Mouse (Mus musculus) natural killer cell, adult 2 months (primary cell): ENCODE measurements around the gene Apof.
"Not testable (repeated sequence)": the region's sequence is repeated elsewhere in the genome, so short reads cannot be mapped to it uniquely, and the experiment has no call there.

Experiments used
- DNase-seq, 2 experiments: peaks; one replicate each; pipeline ENCODE4 v3.0.0; 2022; ENCODE audit warnings: low spot score in 2 of 2

The Apof gene

DNA sequence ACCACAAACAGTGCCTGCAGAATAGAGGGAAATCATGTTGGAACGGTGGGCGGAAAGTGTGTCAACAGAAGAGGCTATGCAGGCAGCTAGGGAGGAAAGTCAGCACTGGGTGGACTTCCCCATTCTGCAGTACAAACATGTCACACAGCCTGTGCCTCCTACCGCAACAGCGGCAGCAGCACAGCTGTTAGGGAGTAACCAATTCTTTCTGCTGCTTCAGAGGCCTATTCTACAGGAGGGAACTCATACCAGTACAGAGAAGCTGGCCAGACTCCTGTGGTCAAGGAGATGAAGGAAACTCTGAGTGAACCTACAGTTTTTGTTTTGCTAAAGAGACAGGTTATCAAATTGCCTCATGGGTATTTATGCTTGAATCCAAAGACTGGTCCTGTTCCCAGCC is 9.5 kb upstream of the Apof start:
- DNase-seq = peak in 1 of 2 experiments; percentile 24

DNA sequence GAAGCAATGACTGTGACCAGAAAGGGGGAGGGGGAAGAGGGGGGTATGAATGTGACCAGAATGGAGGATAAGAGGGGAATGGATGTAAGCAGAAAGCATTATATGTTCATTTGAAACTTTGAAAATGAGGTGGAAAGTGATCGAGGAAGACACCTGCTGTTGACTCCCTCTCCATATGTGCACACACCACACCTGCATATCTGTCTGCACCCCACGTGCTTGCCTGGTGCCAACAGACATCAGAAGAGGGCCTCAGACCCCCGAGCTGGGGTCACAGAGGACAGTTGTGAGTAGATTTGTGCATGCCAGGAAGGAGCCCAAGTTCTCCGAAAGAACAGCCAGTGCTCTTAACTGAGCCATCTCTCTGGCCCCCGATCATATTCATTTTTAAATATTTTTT is 8.5 kb upstream of the Apof start:
- DNase-seq = no peak

DNA sequence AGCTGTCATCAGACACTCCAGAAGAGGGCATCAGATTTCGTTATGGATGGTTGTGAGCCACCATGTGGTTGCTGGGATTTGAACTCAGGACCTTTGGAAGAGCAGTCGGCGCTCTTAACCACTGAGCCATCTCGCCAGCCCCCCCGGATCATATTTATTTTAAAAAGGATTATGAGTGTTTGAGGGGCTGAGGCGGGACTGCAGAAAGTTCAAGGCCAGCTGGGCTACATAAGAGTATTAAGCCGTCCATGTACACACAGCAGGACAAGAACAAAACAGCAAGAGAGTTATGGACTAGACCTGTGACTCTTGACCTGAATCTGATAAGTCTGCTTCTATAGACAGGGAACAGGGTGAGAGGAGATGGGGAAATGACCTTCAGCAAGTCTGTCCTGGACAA is 8.1 kb upstream of the Apof start:
- DNase-seq = not testable (repeated sequence)

GRCm38 (mm10) chr10:128262300-128262699 is 6.2 kb upstream of the Apof start:
- no peak for DNase-seq

DNA sequence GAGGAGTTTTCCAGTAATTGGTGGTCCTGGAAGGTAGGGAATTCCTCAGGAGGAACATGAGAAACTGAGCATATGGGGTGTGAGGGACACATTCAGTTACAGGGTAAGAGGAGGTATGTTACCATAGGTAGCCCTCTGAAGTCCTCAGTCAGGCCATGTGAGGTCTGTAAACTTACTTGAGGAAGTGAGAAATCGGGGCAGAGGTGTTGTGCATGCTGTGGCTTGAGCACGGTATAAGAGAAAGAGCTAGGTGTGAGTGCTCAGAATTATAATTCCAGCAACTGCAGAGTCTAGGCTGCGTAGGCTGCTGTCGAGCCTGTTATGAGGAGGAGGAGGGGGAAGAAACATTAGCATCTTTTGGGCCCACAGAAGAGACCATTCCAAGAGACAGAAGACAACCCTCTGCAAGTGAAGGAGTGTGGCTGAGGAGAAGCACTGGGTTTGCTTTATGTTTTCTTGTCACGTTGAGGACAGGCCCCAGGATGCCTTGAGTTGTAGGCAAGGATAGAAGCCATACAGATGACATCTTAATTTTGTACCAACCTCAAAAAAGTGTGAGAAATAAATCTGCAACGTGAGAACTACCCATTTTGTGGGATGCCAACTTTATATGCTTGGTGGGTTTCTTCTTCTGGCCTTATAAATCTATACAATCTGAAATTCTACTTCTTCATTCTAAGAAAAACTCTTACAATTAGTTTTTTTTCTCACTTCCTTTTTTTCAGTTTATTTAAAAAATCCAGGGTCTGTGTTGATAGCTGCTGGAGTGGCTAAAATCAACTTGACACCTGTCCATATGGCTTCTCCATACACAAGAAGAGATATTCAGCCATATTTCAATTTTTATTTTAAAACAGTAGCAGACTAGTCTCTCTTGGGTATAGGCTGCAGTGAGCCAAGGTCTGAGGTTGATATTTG is 4.8 kb upstream of the Apof start:
- peak in 1 of 2 experiments; percentile 20 for DNase-seq

GRCm38 (mm10) chr10:128269206-128269910 is 887 bp downstream of the Apof start:
- DNase-seq = no peak

GRCm38 (mm10) chr10:128270287-128270841 is 1.9 kb downstream of the Apof start, which contains the start of gene Stat2:
TSS of gene Stat2 (plus strand) at chr10:128270559.
- peak; percentile 90 to 92 for DNase-seq

- DNase-seq = no peak
Measured at GRCm38 (mm10) chr10:128270866-128271265, 2.4 kb downstream of the Apof start.

DNA sequence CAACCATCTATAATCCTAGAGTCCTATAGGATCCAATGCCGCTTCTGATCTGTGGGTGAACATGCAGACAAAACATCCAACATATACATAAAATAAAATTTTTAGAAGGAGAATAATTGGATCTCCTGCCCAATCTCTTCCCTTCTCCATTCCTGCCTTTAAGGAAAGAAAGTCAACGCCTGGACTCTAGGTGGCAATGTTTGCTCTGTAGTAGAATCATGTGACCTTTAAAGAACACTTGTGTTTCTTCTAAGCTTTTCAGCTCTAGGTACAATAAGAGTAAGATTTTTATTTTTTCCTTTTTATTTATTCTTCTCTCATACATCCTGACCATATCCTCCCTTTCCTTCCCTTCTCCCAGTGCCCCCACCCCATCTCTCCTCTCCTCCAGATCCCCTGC is 3.4 kb downstream of the Apof start:
- no peak for DNase-seq

DNA sequence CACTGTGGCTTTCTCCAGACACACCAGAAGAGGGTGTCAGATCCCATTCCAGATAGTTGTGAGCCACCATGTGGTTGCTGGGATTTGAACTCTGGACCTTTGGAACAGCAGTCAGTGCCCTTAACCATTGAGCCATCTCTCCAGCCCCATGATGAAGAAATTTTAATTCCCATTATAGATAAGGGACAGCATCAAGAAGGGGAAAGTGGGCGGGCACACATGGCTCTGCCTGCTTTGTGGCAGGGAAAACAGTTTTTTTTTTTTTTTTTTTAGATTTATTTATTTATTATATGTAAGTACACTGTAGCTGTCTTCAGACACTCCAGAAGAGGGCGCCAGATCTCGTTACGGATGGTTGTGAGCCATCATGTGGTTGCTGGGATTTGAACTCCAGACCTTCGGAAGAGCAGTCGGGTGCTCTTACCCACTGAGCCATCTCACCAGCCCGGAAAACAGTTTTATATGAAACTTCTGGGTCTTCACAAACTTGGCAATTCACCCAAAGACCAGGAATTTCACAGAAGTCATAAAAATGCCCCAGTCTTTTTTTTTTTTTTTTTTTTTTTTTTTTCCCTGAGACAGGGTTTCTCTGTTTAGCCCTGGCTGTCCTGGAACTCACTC is 4.5 kb downstream of the Apof start:
- not testable (repeated sequence) for DNase-seq

DNA sequence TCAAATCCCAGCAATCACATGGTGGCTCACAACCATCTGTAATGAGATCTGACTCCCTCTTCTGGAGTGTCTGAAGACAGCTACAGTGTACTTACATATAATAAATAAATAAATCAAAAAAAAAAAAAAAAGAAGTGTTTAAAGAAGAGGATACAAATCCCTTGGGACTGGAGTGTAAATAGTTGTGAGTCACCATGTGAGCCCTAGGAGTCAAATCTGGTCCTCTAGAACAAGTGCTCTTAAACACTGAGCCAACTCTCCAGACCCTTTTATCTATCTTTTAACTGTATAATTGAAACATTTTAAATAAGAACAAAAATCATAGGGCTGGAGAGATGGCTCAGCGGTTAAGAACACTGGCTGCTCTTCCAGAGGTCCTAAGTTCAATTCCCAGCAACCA is 6.9 kb downstream of the Apof start:
- not testable (repeated sequence) for DNase-seq

DNA sequence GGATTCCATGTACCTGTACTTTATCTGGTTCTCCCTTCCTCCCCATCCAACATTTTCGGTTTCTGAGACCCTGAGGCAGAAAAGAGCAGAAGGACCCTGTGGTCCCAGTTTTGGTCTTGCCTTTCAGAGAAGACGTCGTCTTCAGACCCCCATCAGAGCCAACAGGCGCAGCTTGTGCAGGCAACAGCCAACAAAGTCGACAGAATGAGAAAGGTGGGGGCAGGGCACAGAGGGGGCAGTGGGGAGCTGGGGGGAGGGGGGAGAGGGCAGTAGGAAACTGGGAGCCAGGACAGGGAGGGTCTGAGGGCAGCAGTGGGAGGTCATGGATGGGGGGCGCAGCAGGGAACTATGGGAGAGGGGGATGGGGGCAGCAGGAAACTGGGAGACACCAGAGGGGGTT is 9.7 kb downstream of the Apof start:
- no peak for DNase-seq

- DNase-seq = no peak
Measured at GRCm38 (mm10) chr10:128280943-128281342, 12.5 kb downstream of the Apof start.

DNA sequence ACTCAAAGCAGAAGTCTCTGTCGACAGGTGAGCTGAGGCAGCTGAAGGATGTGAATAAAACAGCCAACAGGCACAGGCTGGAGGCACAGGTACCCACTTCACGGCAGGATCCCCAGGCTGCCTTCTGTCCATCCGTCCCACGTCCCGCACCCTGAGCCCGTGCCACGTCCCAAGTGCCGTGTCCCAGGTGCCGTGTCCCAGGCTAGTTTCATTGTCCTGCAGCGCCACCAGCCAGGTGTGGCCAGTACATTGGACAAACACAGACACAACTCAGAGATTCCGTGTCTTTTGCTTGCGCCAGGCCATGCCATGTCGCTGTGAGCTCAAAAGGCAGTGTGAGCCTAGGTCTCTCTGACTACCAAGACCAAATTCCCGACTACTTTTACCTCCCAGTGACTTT is 13.2 kb downstream of the Apof start:
- DNase-seq = no peak

DNA sequence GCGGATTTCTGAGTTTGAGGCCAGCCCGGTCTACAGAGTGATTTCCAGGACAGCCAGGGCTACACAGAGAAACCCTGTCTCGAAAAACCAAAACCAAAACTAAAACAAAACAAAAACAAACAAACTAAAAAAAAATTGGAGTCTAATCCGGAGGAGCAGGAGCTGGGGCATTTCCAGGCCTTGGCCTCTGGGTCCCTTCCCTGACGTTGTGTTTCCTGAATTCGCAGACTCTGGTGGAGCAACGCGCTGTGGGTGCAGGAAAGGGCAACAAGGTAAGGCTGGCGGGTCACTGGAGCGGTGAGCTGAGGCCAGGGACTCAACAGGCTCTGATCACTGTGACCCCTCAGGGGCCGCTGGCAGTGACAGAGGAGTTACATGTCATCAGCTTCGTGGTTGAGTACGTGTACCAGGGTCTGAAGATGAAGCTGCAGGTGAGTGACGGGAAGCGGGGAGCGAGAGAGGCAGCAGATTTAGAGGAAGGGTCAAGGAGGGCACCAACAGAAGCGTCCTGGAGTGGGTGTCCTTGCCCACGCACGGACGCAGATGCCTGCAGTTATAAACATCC is 14.5 kb downstream of the Apof start:
- no peak for DNase-seq

GRCm38 (mm10) chr10:128283604-128284579 is 15.4 kb downstream of the Apof start:
- DNase-seq = peak; percentile 44 to 66

GRCm38 (mm10) chr10:128290594-128290993 is 22.1 kb downstream of the Apof start:
- DNase-seq = not testable (repeated sequence)

DNA sequence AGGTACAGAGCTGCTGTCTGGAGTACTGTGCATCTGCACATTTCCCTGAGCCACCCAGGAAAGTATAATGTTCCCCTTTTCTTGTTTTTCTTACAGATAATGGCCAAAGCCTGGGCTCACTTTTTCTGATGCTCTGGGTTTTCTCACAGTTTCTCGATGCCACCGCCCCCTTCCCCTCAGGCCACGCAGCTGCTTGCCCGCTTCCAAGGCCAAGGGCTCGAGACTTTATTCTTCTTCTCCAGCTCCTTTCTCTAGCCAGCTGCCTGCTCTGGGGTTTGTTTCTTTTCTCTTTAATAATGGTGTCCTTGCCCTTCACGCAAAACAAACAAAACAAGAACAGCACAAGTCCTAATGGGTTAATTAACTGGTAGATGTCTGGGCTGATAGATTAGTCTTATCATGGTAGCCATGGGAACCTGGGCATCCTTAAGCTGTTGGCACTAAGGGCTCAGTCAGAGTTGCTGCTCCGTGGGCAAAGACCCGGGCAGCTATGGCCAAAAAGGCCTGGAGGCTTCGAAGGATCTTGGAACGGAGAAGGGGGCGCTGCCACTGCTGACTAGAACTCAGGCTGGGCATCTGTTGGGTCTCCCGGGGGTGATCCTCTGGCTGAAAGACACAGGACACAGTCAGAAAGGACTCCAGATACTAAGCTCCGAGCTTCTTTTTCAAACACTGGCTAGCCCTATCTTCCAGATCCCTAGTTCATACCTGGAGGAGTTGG is 28.1 kb downstream of the Apof start:
- DNase-seq = no peak

DNA sequence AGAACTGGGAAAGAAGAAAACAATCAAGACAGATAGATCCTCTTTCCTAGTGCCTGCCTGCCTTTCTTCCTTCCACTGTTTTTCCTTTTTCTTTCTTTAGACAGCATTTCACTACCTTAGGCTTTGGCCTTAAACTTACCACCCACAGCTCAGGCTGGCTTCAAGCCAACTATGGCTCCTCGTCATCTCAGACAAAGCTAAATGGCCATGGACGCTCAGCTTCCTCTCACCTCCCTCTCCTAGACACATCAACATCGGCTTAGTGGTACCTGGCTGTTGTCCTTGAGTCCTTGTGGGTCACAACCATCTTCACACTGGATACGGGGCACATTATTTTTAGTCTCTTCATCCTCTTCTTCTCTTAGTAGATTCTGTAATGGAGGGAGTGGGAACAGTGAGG is 28.8 kb downstream of the Apof start:
- no peak for DNase-seq

DNA sequence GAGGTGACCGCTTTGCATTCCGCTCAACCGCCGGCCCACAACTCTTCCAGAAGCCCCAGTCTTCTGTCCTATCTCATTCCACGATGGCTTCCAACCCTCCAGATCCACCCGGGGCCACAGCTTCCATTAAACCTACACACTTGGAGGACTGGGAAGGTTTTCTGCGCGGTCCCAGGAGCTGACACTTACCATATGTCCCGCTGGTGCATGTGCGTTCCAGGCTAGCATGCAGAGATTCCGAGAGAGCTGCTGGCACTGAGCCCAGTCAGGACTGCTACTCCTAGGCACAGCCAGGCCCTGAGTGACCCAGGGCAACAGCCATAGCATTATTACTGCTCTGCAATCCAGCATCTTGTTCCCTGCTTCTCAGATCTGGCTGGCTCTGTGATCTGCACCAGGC is 29.2 kb downstream of the Apof start:
- DNase-seq = no peak
